Mouse (Mus musculus): ENCODE data around the gene Slc7a15.

Gene Slc7a15

DNA sequence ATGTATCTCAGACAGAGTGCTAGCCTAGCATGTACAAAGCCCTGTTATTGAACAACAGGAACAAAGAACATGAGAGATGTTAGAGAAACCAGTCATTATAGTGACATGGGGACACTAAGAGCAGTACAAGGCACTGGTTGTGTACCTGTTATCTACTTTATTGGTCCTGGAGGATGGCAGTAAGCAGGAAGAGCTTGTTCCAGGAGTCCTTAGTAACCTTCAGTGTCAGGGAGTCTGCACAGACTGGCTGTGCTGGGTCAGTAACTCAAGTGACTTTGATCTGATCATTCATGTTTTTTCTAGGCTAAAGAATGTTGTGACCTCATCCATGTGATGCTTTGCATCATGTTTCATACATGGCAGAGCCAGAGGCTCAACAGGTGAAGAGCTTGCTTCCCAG, 42.7 kb downstream of the Slc7a15 start:
- no peak for DNase-seq

DNA sequence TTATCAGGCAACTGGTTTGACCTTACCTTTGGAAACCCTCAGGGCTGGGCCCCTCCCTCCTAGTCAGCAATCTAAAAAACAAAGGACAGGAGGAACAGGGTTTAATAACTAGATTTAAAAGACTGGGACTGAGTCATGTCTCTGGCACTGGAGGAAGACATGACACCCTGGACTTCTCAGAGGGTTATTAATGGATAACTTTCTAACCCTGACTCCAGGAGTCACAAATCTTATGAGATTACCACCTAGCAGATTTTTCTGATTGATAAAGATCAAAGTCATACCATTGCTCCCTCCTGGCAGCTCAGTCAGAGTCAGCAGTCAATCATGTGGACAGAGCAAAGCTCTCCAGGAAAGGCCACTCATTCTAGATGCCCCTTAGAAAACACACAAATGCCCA, 43.4 kb downstream of the Slc7a15 start:
- no peak for DNase-seq

DNA sequence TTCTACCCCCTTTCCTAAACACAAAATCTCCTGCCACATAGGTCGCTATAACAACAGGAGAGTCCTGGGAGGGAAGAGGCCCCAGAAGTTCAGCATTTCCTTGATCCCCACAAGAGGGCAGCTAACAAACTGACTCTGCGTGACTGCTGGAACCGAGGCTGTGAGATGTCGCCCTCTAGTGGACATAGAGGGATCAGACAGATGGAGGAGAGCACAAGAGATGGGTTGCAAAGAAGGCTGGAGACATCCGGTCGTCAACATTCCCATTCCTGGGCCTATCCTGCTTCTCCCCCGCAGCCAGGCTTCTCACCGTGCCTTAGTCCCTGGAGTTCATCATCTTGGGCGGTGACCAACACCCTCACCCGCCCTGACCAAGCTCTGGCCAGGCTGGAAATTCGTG, 51.5 kb downstream of the Slc7a15 start:
- DNase-seq: peak; percentile 84

DNA sequence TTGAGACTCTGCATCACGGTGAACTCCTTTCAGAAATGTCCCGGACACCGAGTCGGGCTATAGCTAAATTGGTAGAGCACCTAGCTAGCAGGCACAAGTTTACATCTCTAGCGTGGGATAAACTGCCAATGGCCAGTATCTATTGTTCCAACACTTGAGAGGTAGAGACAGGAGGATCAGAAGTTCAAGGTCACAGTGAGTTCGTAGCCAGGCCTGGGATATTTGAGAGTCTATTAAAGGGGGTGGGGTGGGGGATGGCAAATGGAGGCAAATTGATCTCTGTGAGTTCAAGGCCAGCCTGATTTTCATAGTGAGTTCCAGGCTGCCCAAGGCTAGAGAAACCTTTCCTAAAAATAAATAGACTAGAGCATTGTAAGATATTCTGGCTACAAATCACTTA, 52.1 kb downstream of the Slc7a15 start:
- DNase-seq: no peak

DNA sequence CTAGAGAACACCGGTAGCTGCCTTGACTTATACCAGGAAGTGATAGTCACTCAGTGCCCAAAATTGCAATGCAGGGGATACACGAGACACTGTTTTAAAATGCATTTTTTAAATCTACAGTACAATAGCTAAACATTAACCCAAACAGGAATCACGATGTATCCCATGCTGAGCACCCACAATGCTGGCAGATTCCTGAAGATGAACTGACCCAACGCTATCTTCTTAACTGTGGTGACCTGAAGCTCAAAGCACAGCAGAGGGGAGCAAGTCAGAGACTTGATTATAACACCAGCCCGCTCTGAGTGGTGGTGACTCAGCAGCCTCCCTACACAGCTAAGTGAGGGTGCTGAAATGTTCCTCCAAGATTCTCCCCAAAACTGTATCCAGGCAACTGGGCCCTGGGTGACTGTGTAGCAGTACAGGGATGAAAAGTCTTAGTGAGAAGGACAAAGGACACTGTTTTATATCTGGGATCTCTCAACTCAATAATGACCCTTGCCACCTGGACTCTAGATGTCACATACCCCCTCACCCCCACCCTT, 53.7 kb downstream of the Slc7a15 start:
- DNase-seq: no peak

DNA sequence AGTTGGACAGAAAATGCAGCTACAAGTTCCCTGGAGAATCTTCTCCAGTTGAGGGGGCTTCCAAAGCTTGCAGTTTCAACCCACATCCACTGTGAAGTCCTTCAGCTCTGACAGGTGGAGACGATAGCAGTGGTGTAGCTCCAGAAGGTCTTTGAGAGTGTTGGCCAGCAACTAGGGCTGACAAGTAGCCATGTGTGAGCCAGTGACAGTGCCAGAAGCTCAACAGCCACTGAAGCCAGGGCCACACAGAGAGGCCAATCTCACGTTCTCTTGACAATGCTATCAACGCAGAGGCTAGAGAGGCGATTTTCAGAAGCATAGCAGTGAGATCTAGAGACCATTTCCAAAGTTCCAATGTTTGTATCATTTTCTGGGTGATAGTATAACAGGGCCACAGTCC, 56.5 kb downstream of the Slc7a15 start:
- no peak for DNase-seq

DNA sequence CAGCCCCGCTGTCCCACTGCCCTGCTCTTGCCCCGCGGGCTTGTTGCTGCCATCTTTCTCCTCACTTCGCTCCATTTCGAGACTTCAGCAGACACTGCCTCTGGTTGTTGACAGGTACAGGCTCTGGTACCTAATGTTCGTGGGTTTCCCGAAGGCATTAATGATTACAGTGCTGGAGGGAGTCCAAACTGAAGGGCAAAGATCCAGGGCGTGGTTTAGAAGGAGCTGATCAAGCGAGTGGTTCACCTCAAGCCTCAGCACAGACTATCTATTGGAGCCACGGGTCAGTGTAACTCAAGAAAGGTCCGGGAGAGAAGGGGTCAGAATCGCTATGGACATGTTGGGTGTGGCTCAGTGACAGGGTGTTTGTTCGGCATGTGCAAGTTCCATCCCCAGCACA, 59.4 kb downstream of the Slc7a15 start:
- peak; percentile 93 for DNase-seq

DNA sequence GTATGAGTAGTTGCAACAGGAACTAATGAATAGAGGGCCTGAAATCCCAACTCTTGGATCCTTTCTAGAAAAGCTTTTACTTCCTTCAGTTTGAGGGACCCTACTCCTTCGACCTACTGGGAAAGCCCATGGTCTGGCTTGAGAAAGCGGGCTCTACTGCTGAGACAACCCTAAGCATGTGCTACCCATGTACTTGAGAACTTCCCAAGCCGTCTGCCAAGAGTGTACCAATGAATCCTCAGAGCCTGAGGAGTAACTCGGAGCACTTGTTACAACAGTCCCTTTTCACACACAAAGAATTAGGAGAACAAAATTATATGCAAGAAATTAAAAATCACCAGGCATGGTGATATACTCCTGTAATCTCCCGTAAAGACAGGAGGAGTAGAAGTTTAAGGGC, 61.6 kb downstream of the Slc7a15 start:
- DNase-seq: no peak

DNA sequence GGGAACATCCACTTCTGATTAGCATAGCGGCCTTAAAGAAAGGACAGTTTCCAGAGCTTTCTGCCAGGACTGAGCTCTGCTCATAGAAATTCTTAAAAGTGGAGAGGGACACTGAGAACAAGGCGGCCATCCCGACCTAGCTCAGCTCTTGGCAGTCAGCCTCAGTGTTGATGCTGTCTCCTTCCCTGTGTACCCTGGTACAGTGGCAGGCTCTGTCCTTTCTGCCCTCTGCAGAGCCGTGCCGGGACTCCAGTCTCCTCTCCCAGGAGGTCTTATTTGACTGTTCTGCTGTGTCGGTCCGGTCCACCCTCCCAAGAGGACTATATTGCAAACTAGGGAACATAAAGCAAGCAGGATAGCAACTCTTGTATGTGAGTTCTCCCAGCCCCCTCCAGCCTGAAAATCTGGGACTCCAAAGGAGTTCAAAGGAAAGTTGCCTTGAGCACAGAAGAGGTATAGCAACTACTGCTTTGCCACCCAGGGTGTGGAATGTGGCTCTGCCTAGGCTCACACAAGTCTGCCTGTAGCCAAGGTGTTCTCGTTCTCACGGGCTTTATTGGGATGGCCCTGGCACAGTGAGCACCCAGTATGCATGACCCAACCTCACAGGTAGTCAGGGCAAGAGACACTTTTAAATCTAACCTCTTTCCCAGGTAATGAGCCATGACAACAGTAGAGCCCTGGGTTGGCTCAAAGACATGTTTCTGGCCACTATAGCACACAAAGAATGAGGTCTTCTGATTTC, 62.5 kb downstream of the Slc7a15 start:
- DNase-seq: peak; percentile 49

DNA sequence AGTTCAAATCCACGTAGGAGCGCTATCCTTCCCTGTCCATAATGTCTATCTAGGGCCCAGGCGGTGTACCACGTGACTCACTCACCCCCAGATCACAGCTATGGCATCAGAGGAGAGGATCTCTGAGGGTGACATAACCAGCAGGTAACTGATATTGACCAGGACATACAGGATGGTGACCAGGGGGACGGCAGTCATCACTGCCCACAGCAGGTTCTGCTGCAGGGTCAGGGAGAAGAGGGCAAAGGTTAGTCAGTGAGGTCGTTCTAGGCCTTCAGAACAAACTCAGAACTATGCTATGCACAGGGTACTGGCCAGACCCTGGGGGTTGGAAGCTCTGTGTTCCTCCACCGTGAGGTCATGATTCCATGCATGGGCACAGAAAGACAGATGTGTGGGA, 63.3 kb downstream of the Slc7a15 start:
- no peak for DNase-seq

DNA sequence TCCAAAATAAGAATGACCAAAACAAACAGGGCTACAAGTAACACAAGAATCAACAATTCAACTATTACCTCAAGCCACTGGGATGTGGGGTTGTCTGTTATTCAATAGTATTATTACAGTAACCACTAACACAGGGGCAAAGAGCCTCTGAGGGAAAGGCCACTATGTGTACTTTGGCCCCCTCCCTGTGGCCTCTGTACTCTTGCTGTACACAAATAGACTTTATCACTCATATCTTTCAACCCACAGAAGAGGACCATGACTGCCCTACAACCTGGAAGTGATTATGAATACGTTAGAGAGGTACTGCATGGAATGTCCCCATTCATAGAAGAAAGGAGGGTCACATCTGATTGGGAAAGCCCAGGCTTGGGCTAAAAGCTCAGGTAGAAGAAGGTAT, 64.0 kb downstream of the Slc7a15 start:
- DNase-seq: no peak

DNA sequence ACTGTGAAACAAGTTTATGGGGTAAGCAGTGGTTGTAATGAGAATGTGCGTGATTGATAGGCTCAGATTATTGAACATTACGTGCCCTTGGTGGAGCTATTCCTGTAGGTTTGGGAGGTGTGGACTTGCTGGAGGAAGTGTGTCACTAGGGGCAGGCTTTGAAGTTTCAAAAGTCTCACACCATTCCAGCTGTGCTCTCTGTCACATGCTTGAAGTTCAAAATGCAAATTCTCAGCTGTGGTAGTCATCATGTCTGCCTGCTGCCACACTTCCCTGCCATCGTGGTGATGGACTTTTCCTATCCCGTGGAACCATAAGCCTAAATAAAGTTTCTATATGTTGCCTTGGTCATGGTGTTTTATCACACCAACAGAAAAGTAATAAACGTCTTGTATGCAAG, 71.1 kb downstream of the Slc7a15 start:
- DNase-seq: no peak

DNA sequence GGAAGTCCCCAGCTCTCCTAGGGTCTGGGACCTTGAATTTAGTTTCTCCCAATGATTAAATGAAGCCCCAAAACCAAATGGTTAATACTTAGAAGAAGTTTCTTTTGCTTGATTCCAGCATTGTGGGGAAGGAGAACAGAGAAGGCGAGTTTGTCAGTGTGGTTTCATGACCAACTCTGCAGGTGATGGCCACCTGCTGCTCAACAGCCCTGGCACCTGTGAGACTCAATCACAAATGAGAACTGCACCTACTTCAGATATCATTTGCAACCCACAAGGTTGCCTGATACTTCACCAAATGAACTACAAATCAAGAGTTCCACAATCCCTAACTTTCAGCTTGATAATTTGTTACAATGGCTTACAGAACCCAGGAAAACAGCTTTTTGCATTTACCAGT, 71.7 kb downstream of the Slc7a15 start:
- no peak for DNase-seq

DNA sequence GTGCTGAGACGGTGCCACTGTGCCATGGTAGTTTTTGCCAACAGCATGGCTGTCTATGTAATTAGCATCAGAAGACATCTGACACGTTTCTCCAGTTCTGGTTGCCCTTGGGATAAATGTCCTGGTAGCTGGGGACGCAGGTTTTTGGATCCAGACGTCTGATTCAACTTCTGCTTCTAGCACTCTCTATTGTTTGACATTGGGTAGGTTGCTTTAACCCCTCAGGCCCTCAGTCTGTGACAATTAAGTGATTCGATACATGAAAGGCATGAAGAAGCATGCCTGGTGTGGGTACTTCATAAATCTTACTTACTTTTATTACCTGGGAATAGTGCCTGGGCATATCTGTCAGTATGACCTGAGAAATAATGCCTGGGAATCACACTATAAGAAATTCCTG, 74.8 kb downstream of the Slc7a15 start:
- DNase-seq: no peak

DNA sequence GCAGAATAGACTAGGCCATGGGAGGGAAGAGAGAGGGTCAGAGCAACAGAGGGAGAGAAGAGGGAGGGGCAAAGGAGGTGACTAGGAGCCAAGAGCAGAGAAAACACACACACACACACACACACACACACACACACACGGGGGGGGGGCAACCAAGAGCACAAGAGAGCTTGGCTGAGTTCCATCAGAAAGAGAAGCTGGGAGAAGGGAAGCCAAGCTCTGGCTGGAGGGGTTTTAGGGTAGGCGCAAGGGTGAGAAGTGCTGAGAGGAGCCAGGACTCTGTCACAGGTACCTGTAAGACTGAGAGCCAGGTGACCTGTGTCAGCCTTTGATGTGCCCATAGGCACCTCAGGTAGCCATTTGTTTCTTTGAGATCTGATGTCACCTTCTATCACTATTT, 76.2 kb downstream of the Slc7a15 start:
- no peak for DNase-seq

DNA sequence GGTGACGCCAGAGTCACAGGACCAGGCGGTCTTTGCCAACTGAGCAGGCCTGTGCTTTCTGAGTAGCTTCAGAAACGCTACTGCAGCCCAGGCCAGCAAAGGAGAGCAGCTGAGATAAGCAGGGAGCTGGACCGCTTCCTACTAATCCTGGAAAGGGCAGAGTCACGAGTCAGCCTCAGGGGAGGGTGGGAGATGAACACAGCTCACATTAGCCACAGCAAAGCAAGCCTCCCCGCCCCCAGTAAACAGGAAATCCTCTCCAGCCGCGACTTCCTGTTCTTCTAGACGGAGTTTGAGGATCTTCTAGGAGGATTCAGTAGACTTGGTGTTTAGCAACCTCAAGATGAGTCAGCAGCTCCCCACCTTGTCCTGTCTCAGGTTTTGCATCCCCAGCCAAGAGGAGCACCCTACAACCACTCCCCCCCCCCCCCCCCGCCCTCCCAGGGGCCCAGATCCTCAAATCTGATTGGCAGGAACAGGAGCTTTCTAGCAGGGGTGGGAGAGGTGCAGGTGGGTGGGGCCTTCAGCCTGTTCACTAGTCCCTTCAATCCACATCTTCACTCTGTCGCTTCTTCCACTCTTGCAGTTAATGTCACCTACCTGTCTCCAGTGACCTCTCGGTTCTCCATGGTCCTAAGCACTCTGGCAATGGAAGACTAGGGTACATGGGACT, 77.4 kb downstream of the Slc7a15 start:
- peak; percentile 76 for DNase-seq

DNA sequence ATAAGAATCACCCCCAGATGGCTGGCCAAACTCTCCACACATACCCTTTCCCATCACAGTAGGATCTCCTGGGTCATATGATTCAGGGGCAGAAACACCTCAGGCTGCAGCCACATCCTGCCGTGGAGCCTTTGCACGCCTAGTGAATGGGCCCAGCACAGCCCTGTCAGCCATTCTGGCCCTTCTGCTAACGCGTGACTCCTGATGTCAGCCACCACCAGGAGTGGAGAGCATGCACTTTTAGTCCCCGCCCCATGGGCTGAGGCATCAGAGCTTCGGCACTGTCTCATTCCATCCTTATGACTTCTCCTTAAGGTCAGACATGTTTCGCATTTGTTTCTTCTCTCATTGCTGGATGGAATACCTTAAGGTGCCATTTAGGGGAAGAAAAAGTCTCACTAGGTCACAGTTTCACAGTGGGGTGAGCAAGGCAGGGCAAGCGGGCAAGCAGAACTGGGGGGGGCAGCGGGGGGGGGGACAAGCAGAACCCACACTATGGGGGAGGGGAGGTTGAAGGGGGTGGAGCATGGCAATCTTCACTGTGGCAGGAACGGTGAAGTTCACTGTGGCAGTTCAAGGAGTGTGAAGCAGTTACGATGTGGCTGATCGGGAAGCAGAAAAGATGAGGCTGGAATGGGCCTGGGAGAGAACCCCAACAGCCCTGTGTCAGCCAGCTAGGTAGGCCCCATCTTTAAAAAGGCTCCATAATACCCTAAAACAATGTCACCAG, 79.3 kb downstream of the Slc7a15 start:
- no peak for DNase-seq

DNA sequence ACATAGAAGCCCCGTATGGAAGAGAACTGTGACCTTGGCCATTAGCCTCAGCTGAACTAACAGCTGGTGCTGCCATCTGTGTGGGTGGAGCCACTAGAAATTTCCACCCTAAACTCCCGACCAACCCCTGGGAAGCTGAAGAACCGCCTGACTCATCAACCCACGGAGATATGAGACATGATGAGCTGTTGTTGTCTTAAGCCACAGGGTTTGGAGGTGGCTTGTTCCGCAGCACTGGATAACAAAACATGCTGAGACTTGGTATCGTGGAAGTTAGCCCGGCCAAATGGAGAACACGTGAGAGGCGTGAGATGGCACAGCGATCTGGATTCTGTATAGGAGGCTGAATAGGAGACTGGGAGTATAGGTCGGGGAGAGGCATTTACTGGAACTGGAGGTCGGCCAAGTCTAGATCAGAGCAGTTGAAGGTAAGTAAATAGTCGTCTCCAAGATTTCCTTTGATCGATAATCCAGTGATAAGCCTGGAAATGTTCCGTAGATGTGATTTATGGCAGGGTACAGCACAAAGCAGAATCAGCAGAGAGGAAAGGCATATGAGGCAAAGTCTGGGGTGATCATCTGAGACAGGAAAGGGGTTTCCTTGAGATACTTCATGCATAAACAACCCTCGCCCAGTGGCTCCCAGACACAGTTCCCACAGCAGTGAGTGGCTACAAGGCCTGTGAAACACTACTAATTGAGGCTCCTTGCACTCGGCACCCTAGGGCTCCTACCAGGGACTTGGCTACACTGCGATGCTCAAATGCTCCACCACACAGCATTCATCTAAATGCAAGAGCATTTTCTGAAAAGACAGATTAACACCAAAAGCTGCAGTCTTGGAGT, 87.6 kb downstream of the Slc7a15 start:
- no peak for DNase-seq

DNA sequence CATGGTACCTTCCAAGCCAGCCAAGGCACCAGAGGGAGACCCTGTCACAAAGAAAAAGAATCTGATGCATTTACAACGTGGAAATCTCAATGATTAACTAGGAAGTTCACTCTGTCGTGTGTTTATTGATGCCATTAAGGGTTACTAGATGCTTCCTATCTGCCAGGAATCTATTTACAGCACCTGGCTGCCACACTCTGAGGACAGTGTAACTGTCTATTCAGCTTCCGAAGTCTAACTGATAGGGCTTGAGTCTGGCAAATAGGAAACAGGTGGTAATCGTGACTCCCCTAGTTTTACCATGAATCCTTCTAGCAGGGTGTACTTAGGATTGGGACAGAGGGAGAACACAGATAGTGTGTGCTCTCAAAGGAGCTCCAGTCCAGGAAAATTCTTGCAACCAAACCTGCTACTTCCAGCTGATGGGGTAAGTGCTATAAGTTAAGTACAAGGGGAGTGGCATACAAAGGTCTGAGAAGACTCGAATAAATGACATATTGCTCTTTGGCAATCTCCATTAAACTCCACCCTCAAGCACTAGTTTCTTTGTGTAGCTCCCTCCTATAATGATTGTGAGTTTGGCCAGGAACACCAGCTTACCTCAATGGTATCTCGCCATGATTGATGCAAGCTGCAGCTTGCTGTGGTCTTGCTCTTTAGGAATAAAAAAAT, 88.4 kb downstream of the Slc7a15 start:
- DNase-seq: no peak

DNA sequence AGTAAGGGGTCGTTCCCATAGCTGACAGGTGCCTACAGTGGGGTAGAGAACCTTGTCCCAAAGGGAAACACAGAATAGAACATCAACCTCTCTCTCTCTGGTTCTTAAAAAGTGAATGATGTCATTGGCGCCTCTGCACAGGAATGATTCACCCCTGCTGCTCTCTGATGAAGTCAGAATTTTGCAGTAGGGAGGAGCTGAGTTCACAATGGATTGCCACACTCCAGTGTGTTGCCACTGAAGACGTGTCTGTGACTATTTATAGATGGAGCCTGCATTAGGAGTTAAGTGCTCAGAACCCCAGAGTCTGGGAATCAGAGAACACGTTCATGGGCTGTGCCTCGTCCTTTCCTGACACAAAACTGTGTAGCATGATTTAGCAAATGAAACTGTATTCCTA, 89.2 kb downstream of the Slc7a15 start:
- no peak for DNase-seq

DNA sequence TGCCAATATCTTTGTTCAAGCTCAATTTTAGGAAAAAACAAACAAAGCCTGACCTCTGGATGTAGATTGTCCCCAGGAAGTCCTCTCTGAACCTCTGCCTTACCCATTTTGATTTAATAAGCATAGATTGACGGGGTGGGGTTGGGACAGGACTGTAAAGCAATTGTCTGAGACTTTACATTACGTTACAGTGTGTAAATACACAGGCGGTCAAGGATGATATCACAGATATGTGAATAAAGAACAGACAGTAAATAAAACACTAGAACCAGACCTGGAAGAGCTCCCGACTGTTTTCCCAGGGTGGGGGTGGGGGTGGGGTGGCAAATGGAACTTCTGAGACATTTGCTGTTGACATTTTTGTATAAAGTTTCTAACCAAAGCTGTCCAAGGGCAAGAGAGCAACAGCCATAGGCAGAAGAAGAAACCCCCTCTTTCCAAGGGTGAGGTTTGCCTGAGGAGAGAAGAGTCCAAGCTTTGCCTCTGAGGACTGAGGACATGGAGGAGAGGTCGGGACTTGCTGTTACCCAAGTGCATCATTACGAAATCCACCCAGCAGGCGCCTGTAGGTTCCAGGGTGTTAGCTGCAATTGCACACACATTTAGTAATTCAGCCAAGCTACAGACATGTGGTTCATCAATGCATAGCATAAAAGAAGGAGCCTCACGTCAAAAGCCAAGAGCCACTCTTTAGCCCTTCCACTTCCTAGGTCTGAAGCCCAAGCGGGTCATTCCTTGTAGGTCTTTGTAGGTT, 91.7 kb downstream of the Slc7a15 start:
- no peak for DNase-seq

DNA sequence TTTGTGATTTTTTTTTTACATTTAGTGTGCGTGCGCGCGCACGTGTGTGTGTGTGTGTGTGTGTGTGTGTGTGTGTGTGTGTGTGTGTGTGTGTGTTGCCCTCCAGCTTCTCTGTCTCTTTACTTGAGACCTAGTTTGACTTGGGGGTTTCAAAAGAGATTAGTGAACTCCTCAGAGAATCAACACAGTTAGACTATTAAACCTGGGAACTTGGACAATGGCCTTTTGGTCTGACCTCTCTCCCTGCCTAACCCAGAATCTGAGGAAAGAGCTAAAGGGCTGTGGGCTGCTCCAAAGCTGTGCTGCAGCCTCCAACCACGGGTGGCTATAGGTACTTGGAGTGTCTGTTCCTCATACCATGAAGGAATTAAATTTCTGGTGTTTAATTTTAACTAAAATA, 94.7 kb downstream of the Slc7a15 start:
- peak; percentile 38 for DNase-seq

All from kidney, adult 9 months (tissue).